Mouse (Mus musculus): ENCODE results near the gene Gpr156.

Gpr156 gene

DNA sequence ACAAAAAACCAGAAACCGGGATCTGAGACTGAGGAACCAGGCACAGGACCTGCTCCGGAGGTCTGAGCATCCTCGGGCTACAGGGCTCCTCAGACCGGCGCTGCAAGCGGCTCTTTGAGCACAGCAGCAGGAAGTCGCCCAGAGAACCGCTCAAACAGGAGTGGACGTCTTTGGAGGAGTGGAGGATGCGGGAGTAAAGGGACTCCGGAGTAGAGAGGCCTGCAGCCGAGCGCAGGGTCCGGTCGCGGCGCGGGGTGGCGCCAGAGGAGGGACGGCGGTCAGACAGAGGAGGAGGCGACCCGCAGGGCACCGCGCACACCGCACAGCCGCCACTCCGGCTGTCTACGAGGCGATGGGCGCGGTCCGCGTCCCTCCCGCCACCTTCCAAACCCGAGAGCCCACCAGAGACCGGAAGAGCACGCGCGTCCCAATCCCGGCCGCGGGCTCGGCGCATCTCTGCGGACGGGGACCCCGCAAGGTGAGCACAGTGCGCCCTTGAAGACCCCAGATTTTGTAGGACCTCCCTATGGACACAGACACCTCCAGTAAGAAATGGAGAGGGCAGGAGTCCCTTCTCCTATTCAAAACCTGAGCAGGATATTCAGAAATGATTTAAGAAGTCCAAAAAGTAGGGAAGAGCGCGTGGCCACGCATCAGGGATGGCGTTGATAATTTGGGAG lies at the start of gene Gpr156:
Gpr156 (plus strand) TSS at position 359 of the 680 bp plus-strand sequence.
- peak; percentile 40 for DNase-seq (ENCODE audit: low spot score)

DNA sequence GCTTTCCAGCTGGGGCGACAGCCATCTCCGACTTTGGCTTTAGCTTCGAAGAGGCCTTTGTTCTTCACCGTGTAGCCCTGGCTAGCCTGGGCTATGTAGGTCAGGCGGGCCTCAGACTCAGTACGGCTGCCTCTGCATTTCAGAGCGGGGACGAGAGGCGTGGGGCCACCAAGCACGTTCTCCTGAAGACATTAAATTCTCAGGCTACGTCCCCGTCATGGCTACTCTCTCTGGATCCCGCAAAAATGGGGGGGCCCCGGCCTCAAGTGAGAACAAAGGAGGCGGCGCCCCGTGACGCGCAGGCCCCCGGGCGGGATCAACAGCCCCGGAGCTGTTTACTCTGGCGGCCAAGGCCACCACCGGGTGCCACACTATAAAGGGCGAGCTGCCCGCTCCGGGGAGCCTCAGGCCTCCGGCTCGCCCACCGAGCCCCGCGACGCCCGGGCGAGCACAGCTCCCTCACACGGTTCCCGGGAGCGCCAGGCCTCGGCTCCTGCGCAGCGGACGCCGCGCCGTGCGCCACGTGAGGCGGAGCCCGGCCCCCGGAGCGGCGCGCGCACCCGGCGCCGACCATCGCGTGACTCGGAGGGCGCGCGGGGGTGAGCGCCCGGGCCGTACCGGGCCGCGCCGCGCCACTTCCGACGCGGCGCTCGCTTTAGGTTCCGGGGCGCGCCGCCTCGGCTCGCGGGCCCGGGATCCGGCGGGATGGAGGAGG lies 48.3 kb upstream of the Gpr156 start, which contains the start of gene Lrrc58:
Lrrc58 (plus strand) TSS at position 599 of the 715 bp plus-strand sequence.
- DNase-seq (ENCODE audit: low spot score) = peak; percentile 82

DNA sequence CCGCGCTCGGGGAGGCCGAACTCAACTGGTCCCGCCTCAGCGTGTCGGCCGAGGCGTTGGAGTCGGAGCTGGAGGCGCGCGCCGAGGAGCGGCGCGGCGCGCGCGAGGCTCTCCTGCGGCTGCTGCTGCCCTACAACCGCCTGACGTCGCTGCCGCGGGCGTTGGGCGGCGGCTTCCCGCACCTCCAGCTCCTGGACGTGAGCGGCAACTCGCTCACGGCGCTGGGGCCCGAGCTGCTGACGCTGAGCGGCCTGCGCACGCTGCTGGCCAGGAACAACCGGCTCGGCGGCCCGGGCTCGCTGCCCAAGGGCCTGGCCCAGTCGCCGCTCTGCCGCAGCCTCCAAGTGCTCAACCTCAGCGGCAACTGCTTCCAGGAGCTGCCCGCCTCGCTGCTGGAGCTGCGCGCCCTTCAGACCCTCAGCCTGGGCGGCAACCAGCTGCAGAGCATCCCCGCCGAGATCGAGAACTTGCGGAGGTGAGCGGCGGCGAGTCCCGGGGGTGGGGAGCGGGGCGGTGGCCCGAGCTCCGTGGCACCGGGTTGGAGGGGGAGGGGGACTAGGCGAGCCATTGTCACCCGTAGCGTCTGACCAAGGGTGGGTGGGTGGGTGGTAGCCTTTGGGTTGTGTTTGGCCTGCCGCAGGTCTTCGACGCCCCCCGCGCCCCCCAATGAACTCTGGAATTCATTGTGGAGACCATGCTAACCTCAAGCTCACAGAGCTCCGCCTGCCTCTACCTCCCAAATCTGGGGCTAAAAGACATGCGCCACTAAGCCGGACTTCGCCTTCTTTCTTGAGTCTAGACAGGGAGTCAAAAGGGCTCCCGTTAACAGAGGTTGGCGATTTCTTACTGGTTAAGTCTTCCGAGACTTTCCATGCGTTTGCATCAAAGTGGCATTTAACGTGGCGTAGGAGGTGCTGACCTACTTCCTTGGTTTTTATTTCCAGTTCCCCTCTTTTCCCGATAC lies 47.5 kb upstream of the Gpr156 start:
- peak; percentile 72 for DNase-seq (ENCODE audit: low spot score)

DNA sequence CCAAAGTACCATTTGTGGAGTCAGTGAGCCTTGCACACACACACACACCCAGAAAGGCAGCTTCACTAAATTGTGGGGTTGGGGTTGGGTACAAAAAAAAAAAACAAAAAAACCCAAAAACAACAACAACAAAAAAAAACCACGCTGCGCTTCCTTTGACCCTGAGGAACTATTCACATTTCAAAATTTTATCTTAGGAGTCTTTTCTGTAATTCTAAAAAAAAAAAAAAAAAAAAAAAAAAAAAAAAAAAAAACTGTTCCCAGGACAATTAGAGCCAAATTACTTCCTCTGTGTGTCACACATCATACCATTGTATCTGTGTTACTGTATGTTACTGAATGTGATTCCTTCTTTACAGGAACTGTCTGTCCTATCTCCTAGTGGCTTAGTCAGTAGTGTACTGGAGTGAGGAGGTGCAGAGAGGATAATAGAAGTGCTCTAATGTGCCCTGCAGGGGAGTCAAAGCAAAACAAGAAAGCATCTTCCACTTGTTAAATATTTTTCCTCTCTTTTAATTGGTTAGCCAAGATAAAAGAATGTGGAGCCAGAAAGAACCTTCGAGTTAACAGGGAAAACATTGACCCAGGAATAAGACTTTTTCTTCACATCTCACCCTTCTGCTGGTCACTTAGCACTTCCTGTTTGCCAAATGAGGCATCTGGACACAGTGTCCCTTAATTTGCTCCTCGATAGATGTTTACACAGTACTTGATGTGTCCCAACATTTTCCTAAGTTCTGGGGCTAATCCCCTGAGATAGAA lies 46.6 kb upstream of the Gpr156 start:
- no peak for DNase-seq (ENCODE audit: low spot score)

DNA sequence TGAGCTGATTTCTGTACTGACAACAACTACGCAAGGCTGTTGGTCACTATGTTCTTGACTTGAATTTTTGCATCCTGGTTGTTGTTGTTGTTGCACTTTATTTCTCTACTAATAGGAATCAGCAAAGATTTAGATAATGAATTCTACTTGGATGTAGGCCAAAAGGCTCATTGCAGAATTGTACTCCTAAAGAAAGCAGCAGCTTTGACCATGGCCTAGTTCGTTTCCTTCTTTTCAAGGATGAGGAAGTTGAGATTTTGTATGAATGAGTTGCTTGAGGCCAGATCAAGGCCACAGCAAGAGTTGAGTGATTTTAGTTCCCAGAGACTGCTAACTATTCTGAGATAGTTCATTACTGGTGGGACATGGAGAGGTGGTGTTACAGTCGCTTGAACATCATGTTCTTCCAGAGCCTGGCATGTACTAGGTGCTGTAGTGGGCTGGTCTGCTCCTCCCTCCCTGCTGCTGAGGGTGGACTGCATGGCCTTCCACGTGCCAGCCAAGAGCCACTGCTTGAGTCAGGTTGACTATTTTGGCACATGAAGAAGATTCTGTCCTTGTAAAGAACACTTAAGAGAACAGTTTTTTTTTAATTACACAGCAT lies 45.1 kb upstream of the Gpr156 start:
- DNase-seq (ENCODE audit: low spot score) = no peak

DNA sequence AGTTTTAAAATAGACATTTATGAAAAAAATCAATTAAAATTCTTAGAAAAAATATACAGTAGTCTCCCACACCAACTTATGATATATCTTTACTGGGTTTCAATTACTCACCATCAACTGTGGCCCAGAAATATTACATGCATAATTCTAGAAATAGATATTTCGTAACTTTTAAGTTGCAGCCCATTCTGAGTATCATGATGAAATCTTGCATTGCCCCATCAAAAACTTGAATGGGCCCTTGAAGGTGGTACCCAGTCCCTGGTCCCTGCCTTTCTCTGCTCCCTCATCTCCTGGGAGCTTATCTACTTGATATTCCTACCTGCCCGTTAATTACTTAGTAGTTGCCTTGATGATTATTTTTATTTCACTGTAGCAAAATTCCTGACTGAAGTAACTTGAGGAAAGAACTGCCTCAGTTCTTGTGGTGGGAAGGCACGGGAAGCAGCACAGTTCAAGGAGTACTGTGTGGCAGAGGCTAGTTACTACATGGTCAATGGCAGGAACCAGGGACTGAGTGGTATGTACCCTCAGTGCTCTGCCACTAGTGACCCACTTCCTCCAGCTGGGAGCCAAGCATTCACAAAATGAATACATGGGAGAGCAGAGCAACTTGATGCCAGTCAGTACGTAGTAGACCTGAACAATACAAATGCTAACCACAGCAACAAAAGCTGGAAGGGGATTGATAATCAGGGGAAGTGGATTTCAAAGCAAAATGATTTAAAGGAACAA lies 41.6 kb upstream of the Gpr156 start:
- no peak for DNase-seq (ENCODE audit: low spot score)

DNA sequence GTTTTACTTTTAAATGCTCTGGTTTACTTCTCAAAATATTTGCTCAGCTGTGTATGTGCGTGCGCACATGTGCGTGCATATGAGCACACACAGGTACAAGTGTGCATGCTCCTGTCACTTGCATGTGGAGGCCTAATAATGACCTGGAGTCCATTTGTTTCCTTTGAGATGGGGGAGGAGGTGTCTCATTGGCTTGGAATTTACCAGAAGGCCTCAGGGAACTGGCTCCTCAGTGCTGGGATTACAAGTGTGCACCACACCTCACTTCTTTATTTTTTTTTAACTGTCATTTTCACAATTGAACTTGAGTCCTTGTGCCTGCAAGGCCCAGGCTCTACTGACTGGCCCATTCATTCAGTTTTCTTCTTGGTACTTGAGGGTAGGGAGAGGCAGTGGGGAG lies 38.9 kb upstream of the Gpr156 start:
- no peak for DNase-seq (ENCODE audit: low spot score)

DNA sequence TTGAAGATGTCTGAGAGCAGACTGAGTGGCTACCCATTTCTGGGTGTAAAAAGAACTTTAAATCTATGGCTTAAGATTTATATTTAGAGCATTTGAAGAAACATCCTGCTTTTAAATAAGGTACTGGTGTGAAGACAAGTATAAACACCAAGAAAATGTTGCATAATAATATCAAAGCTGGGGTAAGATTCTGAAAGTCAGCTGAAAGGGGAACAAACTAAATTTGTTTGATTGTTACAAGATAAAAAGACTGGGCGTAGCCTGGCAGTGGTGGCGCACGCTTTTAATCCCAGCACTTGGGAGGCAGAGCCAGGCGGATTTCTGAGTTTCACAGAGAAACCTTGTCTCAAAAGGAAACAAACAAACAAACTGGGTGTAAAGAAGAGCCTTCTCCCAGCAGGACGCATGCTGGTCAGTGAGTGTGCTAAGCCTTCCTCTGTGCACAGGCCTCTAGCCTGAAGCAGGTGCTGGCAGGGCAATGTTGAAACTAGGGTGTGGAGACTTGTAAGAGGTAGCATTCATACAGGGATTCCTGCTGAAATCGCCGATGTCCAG lies 37.3 kb upstream of the Gpr156 start:
- DNase-seq (ENCODE audit: low spot score) = no peak

DNA sequence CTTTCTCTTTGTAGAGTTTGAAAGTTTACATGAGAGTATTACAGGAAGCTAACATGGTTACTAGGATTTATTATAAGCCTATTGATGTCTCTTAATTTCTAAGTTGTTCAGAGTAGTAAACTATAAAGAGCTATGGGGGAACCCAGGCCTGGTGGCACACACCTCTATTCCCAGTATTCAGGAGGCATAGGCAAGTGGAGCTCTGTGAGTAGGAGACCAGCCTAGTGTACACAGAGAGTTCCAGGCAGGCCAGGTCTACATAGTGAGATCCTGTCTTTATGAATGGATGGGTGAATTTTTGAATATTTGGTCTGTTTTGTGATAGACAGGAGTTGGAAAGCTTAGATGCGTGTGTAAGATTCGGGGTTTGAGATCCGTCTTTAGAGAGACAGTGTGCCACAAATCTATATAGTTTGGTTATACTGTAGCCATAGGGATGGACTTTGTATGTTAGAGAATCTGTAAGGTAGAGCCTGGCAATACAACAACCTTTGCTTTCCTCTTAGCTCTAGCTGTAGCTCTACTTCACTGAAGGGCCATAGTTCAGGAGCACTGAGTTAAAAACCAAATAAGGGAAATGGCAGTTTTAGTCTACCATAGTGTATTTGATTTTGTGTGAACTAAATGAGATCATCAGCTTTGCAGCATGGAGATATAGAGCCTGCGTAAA lies 36.4 kb upstream of the Gpr156 start:
- no peak for DNase-seq (ENCODE audit: low spot score)

DNA sequence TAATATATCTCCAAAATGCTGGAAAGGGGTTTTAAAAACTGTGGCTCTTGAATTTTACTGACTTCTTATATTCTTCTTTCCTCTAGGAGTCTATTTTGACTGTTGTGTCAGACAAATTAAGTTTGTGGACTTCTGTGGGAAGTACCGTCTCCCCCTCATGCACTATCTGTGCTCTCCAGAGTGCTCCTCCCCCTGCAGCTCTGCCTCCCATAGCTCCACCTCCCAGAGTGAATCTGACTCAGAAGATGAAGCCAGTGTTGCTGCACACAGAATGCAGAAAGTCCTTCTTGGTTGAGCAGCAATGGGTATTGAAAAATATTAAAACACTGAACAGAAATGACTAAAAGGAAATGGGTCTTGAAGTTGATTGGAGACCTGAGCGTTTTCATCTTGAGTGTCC lies 35.1 kb upstream of the Gpr156 start:
- no peak for DNase-seq (ENCODE audit: low spot score)

DNA sequence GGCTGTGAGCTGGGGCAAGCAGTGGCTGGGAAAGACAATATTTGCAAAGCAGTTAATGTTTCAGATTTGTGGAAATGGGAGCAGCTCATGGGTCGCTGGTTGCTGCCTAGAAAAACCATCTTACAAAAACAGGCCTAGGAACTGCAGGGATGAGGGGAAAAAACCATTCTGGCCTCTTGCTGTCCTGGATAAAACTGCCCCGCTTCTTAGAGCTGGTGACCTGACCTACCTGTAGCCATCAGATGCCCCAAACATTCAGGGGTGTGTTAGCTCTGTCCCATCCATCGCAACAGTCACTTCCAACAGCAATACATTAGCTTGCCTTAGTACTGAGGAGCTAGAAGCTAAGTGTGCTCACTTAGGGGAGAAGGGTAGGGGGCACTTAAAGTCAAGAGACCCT lies 27.3 kb upstream of the Gpr156 start:
- no peak for DNase-seq (ENCODE audit: low spot score)

DNA sequence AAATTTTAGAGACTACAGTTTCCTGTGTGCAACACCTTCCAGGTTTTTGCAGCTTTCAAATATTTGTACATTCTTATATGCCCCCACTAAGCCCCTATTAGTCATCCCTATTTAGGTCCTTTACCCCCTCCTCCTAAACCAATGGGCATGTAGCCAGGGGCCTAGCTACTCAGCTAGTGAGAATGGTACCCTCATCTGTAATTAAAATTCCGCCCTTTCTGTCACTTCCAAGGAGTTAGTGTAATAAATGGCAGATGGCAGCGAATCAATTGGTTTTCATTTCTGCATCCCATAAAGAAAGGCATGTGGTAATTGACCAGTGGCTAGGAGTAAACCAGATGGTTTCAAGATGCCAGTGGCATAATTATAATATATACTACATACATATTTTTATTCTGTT lies 23.6 kb upstream of the Gpr156 start:
- DNase-seq (ENCODE audit: low spot score) = no peak

DNA sequence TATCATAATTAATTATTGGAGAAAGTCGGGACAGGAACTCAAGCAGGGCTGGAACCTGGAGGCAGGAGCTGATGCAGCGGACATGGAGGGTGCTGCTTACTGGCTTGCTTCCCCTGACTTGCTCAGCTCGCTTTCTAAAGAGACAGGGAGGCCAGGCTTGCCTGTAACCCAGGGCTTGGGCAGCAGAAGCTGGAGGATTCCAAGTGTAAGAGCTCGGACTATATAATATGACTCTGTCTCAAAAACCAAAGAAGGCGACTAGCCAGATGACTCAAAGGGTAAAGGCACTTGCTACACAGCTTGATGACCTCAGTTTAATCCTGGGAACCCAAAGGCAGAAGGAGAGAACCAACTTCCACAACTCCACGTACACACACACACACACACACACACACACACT lies 22.9 kb upstream of the Gpr156 start:
- no peak for DNase-seq (ENCODE audit: low spot score)

DNA sequence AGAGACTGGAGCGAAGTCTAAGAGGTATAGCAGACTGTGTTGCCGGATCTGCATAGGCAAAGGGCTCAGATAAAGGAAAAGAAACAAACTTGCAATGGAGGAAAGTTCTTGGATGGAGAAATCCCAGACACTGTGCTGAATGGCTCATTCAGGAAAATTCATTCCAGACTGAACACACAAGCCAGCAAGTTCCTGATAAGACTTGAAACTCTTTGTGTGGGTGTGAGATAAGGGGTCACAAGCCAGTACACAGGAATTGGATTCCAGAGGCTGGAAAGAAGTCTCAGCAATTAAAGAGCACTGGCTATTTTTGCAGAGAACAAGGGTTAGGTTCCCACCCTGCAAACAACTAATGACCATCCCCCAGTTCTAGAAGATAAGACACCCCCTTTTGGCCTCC lies 22.4 kb upstream of the Gpr156 start:
- peak; percentile 53 for DNase-seq (ENCODE audit: low spot score)

DNA sequence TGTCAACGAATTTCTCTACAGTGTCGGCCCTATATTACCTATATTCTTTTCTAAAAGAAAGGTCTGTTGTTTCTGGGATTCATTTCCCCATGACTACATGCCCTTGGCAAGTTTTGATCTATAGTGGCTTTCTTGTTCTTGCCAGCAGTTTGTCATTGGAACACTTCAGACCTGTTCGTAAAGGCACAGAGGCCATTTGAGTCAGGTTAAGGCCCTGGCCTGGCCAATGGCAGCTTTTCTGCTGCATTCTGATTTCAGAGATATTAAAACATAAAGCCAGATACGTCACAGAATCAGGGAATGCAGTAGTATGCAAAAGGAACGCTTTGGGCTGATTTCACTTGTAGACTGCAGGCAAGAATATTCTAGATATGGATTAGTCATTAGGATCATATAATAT lies 17.5 kb upstream of the Gpr156 start:
- DNase-seq (ENCODE audit: low spot score) = no peak

DNA sequence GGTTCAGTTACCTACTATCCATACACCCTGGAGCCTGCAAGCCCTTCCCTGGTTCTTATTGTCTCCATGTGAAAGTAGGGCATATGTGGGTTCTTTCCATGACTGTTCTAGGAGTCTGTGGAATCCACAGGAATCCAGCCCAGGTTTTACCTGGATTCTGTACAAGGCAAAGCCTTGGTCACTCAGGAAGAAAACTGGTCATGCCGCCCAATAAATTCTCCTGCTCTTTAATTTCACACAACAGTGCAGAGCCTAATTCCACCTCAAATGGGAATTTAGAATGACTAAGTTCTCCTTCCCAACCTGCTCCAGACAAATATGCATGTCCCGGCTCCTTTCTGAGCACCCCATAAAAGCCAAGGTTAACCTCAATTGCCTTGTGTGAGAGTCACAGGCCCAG lies 16.9 kb upstream of the Gpr156 start:
- no peak for DNase-seq (ENCODE audit: low spot score)

DNA sequence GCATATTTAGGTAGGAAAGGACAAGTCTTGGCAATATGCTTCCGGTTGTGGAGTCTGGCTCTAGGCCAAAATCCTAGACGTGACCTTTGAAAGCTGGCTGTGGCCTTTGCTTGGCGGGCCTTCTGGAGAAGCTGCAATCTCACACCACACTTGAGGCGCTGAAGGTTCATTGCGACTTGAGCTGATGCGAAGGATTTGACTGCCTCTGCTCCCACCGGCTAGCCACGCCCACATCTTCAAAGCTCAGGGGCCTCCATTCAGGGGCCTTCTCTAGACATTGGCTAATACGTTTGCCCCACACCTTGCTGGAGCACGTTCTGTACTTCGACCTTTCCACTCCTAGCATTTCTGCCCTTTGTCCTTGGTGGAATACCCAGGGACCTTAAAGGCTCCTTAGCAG lies 15.0 kb upstream of the Gpr156 start:
- peak; percentile 83 for DNase-seq (ENCODE audit: low spot score)

DNA sequence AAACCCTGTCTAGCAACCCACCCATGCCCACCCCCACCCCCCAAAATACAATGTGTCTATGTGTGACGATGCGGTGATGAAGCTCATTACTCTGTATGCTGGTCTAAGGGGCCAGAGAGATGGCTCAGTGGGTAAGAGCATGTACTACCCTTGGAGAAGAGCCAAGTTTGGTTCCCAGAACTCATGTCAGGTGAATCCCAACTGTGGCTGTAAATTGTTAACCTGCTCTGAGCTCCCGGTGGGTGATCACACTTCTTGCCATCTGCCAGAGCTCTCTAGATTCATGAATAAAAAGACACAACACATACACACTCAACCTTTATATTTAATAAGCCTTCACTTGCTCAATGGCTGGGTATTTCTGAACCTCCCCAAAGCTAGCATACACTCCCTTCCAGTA lies 9.8 kb upstream of the Gpr156 start:
- no peak for DNase-seq (ENCODE audit: low spot score)

DNA sequence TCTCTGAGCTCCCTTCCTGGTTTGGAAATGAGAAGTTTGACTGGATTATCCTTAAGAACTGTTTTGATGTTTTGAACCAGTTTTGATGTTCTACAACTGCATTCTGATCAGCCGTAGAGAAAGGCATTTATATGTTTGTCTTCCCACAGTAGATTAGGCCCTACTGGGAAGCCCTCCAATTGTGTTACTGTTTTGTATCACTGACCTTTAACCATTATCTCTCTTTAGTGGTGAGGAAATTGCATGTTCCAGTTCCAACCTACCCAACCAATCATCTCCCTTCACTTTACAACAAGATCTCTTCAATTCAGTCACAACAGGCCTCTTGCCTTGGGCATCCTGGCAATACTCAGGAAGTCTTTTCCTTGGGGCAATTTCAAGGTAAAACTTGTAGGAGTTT lies 5.2 kb upstream of the Gpr156 start:
- no peak for DNase-seq (ENCODE audit: low spot score)

DNA sequence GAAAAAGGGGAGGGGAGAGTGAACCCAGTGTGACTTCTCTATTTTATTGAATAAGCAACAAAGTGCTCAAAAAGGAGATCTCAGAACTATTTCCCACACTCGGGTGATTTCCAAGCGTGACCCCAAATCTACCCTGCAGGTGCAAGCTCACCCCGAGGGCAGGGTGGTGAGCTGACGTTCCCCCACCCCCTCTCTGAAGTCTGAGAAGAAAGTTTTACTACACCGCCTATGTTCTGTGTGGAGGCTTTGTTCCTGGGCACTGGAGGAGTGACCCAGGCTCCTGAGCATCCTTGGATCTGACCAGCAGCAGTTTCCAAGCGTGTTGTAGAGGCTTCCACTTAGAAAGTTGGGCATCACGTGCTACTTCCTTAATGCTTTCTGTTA lies 514 bp downstream of the Gpr156 start:
- DNase-seq (ENCODE audit: low spot score) = no peak

All from yolk sac, embryonic 10.5 days (tissue).